Mouse (Mus musculus) cortical plate, adult 2 months (tissue): ENCODE data around the gene Sgms1.

Experiments used
- CTCF ChIP-seq: fragments of 200-500 bp; IDR thresholded peaks from 2 replicates; pipeline ENCODE4 v1.5.1; 2011; ENCODE audit warnings: mild to moderate bottlenecking, control low read depth, low read length; ENCODE audit not compliant: insufficient read depth; ENCODE audit errors: extremely low read depth
- POLR2A ChIP-seq: fragments of 200-500 bp; IDR thresholded peaks from 2 replicates; pipeline ENCODE4 v1.6.1; 2011; ENCODE audit warnings: mild to moderate bottlenecking, low read length, control low read depth; ENCODE audit not compliant: insufficient read depth; ENCODE audit errors: extremely low read depth

DNA sequence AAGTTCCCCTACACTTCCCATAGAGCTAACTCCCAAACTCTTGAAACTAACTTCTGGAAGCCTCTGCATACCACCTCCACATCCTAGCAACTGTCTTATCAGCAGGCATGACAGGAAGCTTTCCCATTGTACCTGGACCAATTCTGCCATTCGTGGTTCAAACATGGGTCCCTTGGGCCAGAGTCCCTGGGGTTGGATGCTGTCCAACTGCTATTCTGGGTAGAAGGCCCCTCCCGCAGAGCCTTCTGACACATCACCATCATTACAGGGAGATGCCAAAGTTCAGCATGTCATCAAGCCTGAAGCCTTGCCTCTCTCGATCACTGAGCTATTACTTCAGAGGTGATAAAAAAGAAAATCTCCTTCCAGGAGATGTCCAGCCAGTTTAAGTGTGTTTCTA lies 175.9 kb downstream of the Sgms1 start:
- TF ChIP-seq POLR2A (no peak), CTCF (no peak)
